Mouse (Mus musculus) stomach, postnatal 0 days (tissue): ENCODE data around the gene Rnd3.

Source experiments
- CTCF ChIP-seq: IDR thresholded peaks from 2 replicates; pipeline ENCODE4 v1.5.1; 2016; ENCODE audit warnings: antibody characterized with exemption, low read depth, mild to moderate bottlenecking, moderate library complexity
- EP300 ChIP-seq: optimal IDR thresholded peaks from 2 replicates; pipeline ENCODE3; 2016; ENCODE audit warnings: antibody characterized with exemption

GRCm38 (mm10) chr2:51099987-51100386 is 48.9 kb downstream of the Rnd3 start:
- TF ChIP-seq CTCF (no peak), EP300 (no peak)
